In the genomic region with DNA sequence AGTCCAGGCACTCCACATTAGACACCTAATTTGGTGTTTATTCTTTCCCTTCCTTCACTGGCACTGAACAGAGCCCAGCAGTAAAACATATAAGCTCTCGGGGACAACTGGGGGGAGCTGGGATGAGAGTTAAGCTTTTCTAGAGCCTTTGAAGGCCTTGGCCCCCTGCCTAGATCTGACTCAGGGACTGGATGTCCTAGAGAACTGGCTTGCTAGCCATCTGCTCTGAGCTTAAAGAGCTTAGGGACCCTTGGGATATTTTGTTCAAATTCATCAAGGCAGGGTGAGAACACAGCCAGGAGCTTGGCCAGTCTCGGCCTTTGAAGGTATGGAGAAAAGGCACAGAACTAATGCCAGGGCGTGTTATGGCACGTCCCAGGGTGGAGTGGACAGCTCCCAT, we compare ENCODE assay signal across 17 mouse cellular contexts. TPM values are rescaled to one million over a fixed set of nuclear protein-coding genes. Genes with fewer than 3 reads are reported as not detected.
DNase-seq lines count a peak whose midpoint lies in the region; ATAC-seq lines count a peak whose summit lies in the region.
"Had no signal": no experiment of that assay in that cellular context is flagged by ENCODE, and none has a peak within 500 bp of the region (broad histone marks: within the 10 kb centered on the region; RNA-seq: fewer than 3 reads in every experiment).

No protein-coding gene starts in this region.

- no peak for ATAC-seq in intestine, embryonic 15.5 days
- ATAC-seq in liver, embryonic 12.5 days, result no peak
- ATAC-seq: activated CD4-positive, CD25-positive, alpha-beta regulatory T cell, adult 4 months; midbrain, embryonic 15.5 days had no signal

- no peak overlapping the region for H3K27ac ChIP-seq in heart, embryonic 10.5 days
- no peak overlapping the region for H3K27ac ChIP-seq in intestine, embryonic 15.5 days
- H3K27ac ChIP-seq in liver, embryonic 12.5 days, result no peak overlapping the region
- H3K27ac ChIP-seq: limb, embryonic 13.5 days; macrophage; midbrain, embryonic 15.5 days; neural tube, embryonic 12.5 days had no signal

- no peaks in the 10 kb centered on the region for H3K9me3 ChIP-seq in heart, embryonic 10.5 days
- H3K9me3 ChIP-seq in intestine, embryonic 15.5 days, result no peaks in the 10 kb centered on the region
- no peaks in the 10 kb centered on the region for H3K9me3 ChIP-seq in liver, embryonic 12.5 days (replicated peaks)
- H3K9me3 ChIP-seq: G1E; limb, embryonic 13.5 days; midbrain, embryonic 15.5 days; neural tube, embryonic 12.5 days had no signal

- H3K36me3 ChIP-seq in heart, embryonic 10.5 days, result no peaks in the 10 kb centered on the region
- H3K36me3 ChIP-seq in intestine, embryonic 15.5 days, result no peaks in the 10 kb centered on the region
- H3K36me3 ChIP-seq in liver, embryonic 12.5 days, result no peaks in the 10 kb centered on the region
- H3K36me3 ChIP-seq: G1E; limb, embryonic 13.5 days; midbrain, embryonic 15.5 days; neural tube, embryonic 12.5 days had no signal

- DNase-seq in heart, adult 18-20 months, result peak; percentile 15 to 37
- no peak for DNase-seq in heart, embryonic 10.5 days (ENCODE audit: low spot score)
- DNase-seq in urinary bladder, postnatal 14 days (ENCODE audit: low spot score), result peak; percentile 41
- no peak for DNase-seq in urinary bladder, adult 18-20 months (ENCODE audit: low spot score in 2 of 2)
- peak; percentile 37 for DNase-seq in gastrocnemius, postnatal 10 days
- no peak for DNase-seq in kidney, adult 8-10 months
- DNase-seq: cerebellum, adult 11-12 months; kidney, postnatal 10 days had no signal

- WGBS in heart, embryonic 10.5 days, result 73% methylated on average over 4 of the region's 4 CpGs
- WGBS in intestine, embryonic 15.5 days, result 65% methylated on average over 4 of the region's 4 CpGs
- 64% methylated on average over 4 of the region's 4 CpGs for WGBS in liver, embryonic 12.5 days (ENCODE audit: insufficient replicate concordance)

- no peak overlapping the region for H3K4me3 ChIP-seq in heart, embryonic 10.5 days
- H3K4me3 ChIP-seq in intestine, embryonic 15.5 days (replicated peaks), result no peak overlapping the region
- no peak overlapping the region for H3K4me3 ChIP-seq in liver, embryonic 12.5 days
- H3K4me3 ChIP-seq: erythroblast, embryonic 14.5 days; limb, embryonic 13.5 days; midbrain, embryonic 15.5 days; neural tube, embryonic 12.5 days had no signal

- no peak overlapping the region for H3K9ac ChIP-seq in intestine, embryonic 15.5 days
- H3K9ac ChIP-seq in liver, embryonic 12.5 days, result no peak overlapping the region
- H3K9ac ChIP-seq: limb, embryonic 13.5 days; midbrain, embryonic 15.5 days; neural tube, embryonic 12.5 days had no signal

- H3K4me2 ChIP-seq in intestine, embryonic 15.5 days (replicated peaks), result no peak overlapping the region
- H3K4me2 ChIP-seq in liver, embryonic 12.5 days, result no peak overlapping the region
- H3K4me2 ChIP-seq: limb, embryonic 13.5 days; midbrain, embryonic 15.5 days; neural tube, embryonic 12.5 days had no signal

- peaks cover 6% of the 10 kb centered on the region; the same call in 1 of the 2 replicates for H3K27me3 ChIP-seq in heart, embryonic 10.5 days (ENCODE audit: insufficient read depth, poor library complexity, severe bottlenecking)
- H3K27me3 ChIP-seq in intestine, embryonic 15.5 days (replicated peaks), result no peaks in the 10 kb centered on the region
- peaks cover 10% of the 10 kb centered on the region; the same call in 1 of the 2 replicates for H3K27me3 ChIP-seq in liver, embryonic 12.5 days (replicated peaks)
- H3K27me3 ChIP-seq: midbrain, embryonic 15.5 days; neural tube, embryonic 12.5 days had no signal

- peaks cover 7% of the 10 kb centered on the region; the same call in 1 of the 2 replicates for H3K4me1 ChIP-seq in heart, embryonic 10.5 days
- H3K4me1 ChIP-seq in intestine, embryonic 15.5 days (replicated peaks), result no peaks in the 10 kb centered on the region
- no peaks in the 10 kb centered on the region for H3K4me1 ChIP-seq in liver, embryonic 12.5 days
- H3K4me1 ChIP-seq: limb, embryonic 13.5 days; neural tube, embryonic 12.5 days had no signal

RNA-seq across cellular contexts. Expression of gene Ercc6l, which starts 6.6 kb away (rescaled TPM):
- total RNA-seq in heart, adult 18-20 months (2021), result under 1 TPM; 0.40 to 0.41 TPM
- 13.0 and 13.1 TPM in 2 replicates for polyA plus RNA-seq in heart, embryonic 10.5 days (2016; fragmentation: Nextera tagmentation; extraction: Ambion mirVana)
- total RNA-seq in gastrocnemius, postnatal 10 days (2021), result 1 to 10 TPM; 1.6 to 2.1 TPM
- 9.5 and 11.2 TPM in 2 replicates for polyA plus RNA-seq in intestine, embryonic 15.5 days (2015; fragmentation: Nextera tagmentation; extraction: Ambion mirVana)
- polyA plus RNA-seq in liver, embryonic 12.5 days (2016; fragmentation: Nextera tagmentation; extraction: Ambion mirVana), result 16.1 and 17.0 TPM in 2 replicates

RNA-seq across cellular contexts. Expression of gene Rps4x, which starts 25.7 kb away (rescaled TPM):
- total RNA-seq in heart, adult 18-20 months (2021), result 100 to 1,000 TPM; 672 to 785 TPM
- 479 and 547 TPM in 2 replicates for polyA plus RNA-seq in heart, embryonic 10.5 days (2016; fragmentation: Nextera tagmentation; extraction: Ambion mirVana)
- 1,000 to 10,000 TPM in 1 of 2 experiments, 100 to 1,000 TPM in 1; 990 to 1,091 TPM for total RNA-seq in gastrocnemius, postnatal 10 days (2021)
- polyA plus RNA-seq in intestine, embryonic 15.5 days (2015; fragmentation: Nextera tagmentation; extraction: Ambion mirVana), result 764 and 787 TPM in 2 replicates
- polyA plus RNA-seq in liver, embryonic 12.5 days (2016; fragmentation: Nextera tagmentation; extraction: Ambion mirVana), result 627 and 649 TPM in 2 replicates

RNA-seq across cellular contexts. Expression of gene Pin4, which starts 44.3 kb away (rescaled TPM):
- 10 to 100 TPM; 23.8 to 23.9 TPM for total RNA-seq in heart, adult 18-20 months (2021)
- polyA plus RNA-seq in heart, embryonic 10.5 days (2016; fragmentation: Nextera tagmentation; extraction: Ambion mirVana), result 44.6 and 65.4 TPM in 2 replicates
- 10 to 100 TPM; 21.2 to 27.5 TPM for total RNA-seq in gastrocnemius, postnatal 10 days (2021)
- 50.1 and 53.9 TPM in 2 replicates for polyA plus RNA-seq in intestine, embryonic 15.5 days (2015; fragmentation: Nextera tagmentation; extraction: Ambion mirVana)
- polyA plus RNA-seq in liver, embryonic 12.5 days (2016; fragmentation: Nextera tagmentation; extraction: Ambion mirVana), result 52.7 and 65.9 TPM in 2 replicates

Comparison
In these comparisons a context has a peak if more than half of its experiments do, and no peak if none do; other contexts are left out.
1. DNase-seq: peak in heart, adult 18-20 months (2 of 2), urinary bladder, postnatal 14 days (single experiment) and gastrocnemius, postnatal 10 days (single experiment); none in heart, embryonic 10.5 days (single experiment), urinary bladder, adult 18-20 months (0 of 2) and kidney, adult 8-10 months (0 of 2).